Mouse (Mus musculus) left cerebral cortex, postnatal 10 days (tissue): ENCODE measurements around the gene Ncf4. TPM values are rescaled to one million over a fixed set of nuclear protein-coding genes. Genes with fewer than 3 reads are reported as not detected.

ENCODE experiments used
- DNase-seq, 2 experiments: peaks; one replicate each; pipeline ENCODE4 v3.0.0; 2021 to 2022; ENCODE audit warnings: low spot score in 2 of 2, mixed read lengths in 1 of 2; ENCODE audit errors: extremely low spot score in 1 of 2
- intact Hi-C: fragments of 180-260 bp; cut with DNase I; formaldehyde crosslinking; loops from one replicate; pipeline ENCODE4 v1.15.1; 2025
- total RNA-seq, 2 experiments: library from RNA; stranded (reverse); gene quantifications; 2 replicates each; pipeline ENCODE4 v1.2.3; 2021

Ncf4 gene
- 1 to 10 TPM in 1 of 2 experiments, under 1 TPM in 1; 0.89 to 1.0 TPM for total RNA-seq

GRCm38 (mm10) chr15:78244695-78245492, at the start of gene Ncf4:
Gene Ncf4 (plus strand): TSS chr15:78244801.
- DNase-seq: peak in 1 of 2 experiments; percentile 44
- intact Hi-C loops: loop anchor here (5.0 kb wide), 1 partner anchor 58 kb away; no protein-coding TSS in a partner anchor

GRCm38 (mm10) chr15:78195096-78195880, 49.3 kb upstream of the Ncf4 start:
- no peak for DNase-seq
- intact Hi-C loops: loop anchor here (5.0 kb wide), 1 partner anchor 37 kb away; no protein-coding TSS in a partner anchor

- intact Hi-C loops: no loop called here
- peak; percentile 30 to 71 for DNase-seq
Observed at GRCm38 (mm10) chr15:78204053-78204847, 40.4 kb upstream of the Ncf4 start.

GRCm38 (mm10) chr15:78205192-78205591, 39.4 kb upstream of the Ncf4 start:
- intact Hi-C loops: no loop called here
- peak in 1 of 2 experiments; percentile 64 for DNase-seq

- intact Hi-C loops: no loop called here
- no peak for DNase-seq
Observed at GRCm38 (mm10) chr15:78206312-78206711, 38.3 kb upstream of the Ncf4 start, which contains the start of gene Pvalb. Gene Pvalb (minus strand): TSS chr15:78206400.

DNA sequence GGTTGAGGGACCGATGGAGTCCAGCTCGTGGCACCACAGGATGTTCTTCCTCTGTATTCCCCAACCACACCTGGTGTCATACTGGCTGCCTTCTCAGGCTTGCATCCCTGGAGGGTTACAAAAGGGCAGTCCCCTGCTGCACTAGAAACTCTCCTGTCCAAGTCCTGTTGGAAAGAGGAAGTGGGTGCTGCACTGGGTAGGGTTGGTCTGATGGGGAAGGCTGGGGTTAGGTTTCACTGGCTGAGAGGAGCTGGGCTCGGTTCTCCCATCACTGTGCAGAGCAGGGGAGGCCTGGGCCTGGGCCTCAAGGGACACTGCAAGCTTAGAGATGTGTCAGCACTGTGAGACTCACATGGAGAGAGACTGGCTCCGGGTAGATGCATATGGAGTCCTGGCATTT, 34.4 kb upstream of the Ncf4 start:
- intact Hi-C loops: no loop called here
- no peak for DNase-seq

DNA sequence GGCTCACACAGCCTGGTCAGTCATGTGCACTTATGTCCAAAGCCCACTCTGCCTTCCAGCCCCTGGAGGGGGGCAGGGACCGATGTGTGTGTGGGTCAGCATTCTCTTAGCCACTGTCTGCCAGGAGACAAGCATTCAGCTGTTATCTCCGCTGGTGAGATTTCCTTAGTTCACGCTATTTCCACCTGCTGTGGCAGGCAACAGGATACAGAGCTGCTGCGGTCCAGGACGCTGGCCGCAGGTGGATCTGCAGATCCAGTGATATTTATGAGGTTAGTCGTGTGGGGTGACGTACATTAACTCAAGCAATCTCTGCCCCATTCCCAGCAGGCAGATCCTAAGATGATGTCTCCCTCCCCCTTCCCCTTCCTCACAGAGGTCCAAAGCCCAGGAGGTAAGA, 33.2 kb upstream of the Ncf4 start:
- DNase-seq: no peak
- intact Hi-C loops: no loop called here

GRCm38 (mm10) chr15:78215269-78215668, 29.3 kb upstream of the Ncf4 start:
- no peak for DNase-seq
- intact Hi-C loops: no loop called here

GRCm38 (mm10) chr15:78227816-78228215, 16.8 kb upstream of the Ncf4 start:
- intact Hi-C loops: no loop called here
- peak in 1 of 2 experiments; percentile 18 for DNase-seq

DNA sequence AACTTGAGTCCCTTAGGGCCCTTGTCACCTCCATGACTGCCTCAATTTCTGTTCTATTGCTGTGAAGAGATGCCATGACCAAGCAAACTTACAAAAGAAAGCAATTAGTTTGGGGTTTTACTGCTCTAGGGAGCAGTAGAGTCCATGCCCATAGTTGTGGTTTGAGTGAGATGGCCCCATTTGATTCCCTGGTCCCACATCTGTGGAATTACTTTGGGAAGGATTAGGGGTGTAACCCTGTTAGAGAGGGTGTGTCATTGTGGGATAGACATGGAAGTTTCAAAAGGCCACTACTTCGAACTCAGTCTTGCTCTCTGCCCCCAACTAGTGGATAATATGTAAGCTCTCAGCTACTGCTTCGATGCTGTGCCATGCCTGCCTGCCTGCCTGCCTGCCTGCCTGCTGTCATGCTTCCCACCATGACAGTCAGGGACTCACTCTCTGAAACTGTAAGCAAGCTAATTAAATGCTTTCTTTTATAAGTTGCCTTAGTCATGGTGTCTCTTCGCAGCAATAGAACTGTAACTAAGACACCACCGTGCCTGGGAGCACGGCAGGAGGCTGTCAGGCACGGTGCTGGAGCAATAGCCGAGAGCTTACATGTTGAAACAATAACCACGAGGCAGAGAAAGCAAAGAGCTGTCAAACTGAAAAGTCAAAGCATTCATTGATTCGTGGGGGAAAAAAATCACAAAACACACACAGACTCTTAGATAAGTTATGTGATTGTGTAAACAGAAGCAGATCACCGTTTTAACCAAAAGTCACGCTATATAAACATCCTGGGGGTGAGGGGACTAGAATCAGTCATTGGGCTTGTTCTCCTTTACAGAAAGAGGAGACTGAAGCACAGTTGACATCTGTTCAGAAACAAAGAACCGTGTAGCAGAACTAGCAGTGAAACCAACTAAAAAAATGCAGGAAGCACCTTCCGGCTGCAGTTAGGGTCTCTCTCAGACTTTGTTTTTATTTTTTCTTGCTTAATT, 13.0 kb upstream of the Ncf4 start:
- intact Hi-C loops: loop anchor here (5.0 kb wide), 1 partner anchor 34 kb away; no protein-coding TSS in a partner anchor
- DNase-seq: no peak

DNA sequence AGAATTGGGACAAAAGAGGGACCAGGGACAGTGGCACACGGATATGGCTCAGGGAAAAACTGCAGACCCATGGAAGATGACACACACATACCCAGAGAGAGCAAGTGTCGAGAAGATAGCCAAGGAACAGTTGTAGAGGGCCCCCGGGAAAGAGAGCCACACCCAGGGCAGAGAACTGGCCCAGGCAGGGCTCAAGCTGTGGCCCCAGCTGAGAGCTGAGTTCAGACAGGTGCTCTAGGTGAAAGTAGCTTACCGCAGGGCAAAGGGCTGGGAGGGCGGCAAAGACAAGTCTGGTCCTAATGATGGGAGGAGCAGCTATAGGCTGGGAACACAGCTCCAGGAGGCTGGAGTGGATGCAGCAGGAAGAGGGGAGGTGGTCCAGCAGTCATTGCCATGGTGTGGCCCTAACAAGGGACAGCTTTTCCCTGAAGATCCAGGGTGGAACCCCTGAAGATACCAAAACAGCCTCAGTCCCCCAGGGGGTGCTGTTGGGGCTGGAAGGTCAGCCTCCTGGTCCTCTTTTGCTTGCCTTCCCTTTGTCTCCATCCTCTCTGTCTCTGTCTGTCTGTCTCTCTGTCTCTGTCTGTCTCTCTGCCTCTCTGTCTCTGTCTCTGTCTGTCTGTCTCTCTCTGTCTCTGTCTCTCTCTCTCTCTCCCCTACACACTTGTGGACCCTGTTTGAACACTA, 9.6 kb upstream of the Ncf4 start:
- intact Hi-C loops: loop anchor here (5.0 kb wide), 1 partner anchor 38 kb away; no protein-coding TSS in a partner anchor
- no peak for DNase-seq

DNA sequence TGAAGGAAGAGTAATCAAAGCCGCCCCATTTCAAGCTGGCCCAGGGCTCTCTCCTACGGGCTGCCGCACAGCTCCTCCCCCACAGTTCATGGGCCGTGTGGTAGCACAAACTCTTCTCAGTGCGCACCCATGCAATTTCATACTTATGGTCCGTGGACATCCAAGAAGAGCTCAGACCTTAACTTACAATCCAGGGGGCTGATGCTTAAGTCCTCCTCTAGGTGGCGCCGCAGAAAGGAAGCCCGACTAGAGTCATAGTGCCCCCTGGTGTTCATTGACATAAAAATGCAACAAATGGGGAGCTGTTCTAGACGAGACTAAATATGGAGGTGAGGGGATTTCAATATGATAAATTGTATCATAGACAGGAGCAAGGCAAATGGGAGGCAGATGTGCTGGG, 5.1 kb upstream of the Ncf4 start:
- DNase-seq: peak in 1 of 2 experiments; percentile 72
- intact Hi-C loops: loop anchor here (2.0 kb wide), 1 partner anchor 259 kb away; no protein-coding TSS in a partner anchor

DNA sequence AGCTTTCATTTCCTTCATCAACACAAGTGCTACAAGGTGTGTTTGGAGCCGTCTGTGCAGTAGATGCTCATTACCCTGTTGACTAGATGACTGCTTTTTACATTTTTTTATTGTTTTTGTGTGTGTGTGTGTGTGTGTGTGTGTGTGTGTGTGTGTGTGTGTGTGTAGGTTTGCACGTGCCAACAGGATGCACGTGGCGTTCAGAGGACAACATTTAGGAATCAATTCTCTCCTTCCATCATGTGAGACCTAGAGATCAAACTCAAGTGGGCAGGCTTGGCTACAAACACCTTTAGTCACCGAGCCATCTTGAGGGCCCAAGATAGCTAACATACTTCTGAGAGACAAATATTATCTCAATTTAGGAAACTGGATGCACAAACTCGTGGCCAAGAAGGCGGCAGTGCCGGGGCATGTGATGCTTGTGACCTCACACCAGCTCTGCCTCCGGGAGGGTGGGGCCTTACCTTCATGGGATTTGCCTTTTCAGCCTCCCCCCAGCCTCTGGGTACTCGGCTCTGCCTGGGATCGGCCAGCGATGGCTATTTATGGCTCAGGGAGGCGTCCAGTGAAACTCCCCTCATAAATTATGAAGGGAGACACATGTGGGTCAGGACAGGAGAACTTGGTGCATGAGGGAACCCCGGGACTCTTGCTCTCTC, 4.5 kb upstream of the Ncf4 start:
- DNase-seq: no peak
- intact Hi-C loops: loop anchor here (2.0 to 5.0 kb wide), 2 partner anchors 53 to 259 kb away; no protein-coding TSS in a partner anchor

DNA sequence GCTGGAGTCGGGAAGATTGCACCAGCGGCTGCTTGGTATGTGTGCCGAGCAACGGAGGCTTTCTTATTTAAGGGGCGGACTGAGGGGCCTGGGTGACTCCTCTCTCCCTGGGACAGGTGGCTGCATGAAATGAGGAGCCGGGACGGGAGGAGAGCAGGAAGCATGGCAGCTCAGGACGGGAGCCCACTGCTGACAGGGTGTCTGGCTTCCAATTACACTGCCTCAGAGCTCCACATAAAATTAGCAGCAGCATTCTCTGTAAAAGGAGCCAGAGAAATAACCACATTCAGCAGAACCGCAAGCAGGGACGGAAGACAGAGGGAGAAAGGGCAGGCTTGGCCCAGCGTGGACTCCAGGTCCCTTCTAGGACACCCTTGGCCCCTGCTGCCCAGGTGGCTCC, 3.3 kb upstream of the Ncf4 start:
- no peak for DNase-seq
- intact Hi-C loops: loop anchor here (5.0 kb wide), 1 partner anchor 54 kb away; no protein-coding TSS in a partner anchor

DNA sequence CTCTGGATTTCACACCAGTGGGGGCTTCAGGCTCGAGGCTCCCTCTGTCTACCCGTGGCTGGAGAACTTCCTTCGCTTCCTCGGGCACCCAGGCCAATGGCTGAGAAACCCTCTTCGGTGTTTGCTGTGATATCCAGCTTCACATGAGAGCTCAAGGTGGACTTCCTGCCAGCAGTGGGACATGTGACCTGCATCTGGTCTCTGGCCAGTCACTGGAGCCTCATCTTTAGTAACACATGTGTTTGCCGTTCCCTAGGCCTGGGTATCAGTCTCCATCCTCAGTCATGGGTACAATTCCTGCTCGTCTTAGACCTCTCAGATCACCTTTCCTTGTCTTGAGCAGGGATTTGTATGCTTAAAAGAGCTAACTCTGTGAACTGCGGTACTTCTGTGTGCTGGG, 1.5 kb upstream of the Ncf4 start:
- no peak for DNase-seq
- intact Hi-C loops: loop anchor here (5.0 kb wide), 1 partner anchor 56 kb away; no protein-coding TSS in a partner anchor

DNA sequence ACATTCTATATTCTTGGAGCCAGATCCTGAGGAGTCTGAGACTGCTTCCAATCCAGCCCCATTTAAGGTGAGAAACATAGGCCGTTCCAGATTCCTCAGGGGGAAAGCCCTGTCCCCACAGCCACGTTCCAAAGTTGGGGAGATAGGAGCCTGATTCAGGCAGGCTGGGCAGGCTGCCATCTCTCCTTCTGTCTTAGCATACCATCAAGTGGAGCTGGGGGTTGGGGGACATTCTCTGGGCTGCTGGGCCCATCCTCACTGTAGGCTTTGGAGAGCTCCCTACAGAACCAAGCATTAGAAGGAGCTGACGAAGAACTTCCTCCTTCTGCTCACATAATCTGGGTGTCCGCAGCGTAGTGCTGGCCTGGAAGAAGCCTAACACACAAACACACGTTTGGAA, 827 bp upstream of the Ncf4 start:
- DNase-seq: peak in 1 of 2 experiments; percentile 65
- intact Hi-C loops: loop anchor here (5.0 kb wide), 1 partner anchor 56 kb away; no protein-coding TSS in a partner anchor
